Mouse (Mus musculus) mouse trophoblast stem cell (cell line): Measurements from ENCODE around the gene Slco3a1.
"Not testable (repeated sequence)": the region's sequence is repeated elsewhere in the genome, so short reads cannot be mapped to it uniquely, and the experiment has no call there.

Source experiments
- in situ Hi-C, 2 experiments: fragments of 300-500 bp; cut with MseI, MboI; formaldehyde crosslinking; loops; 2 replicates in 1 of 2; 3 replicates in 1 of 2; pipeline ENCODE4 v1.15.1; 2025

Slco3a1 gene

DNA sequence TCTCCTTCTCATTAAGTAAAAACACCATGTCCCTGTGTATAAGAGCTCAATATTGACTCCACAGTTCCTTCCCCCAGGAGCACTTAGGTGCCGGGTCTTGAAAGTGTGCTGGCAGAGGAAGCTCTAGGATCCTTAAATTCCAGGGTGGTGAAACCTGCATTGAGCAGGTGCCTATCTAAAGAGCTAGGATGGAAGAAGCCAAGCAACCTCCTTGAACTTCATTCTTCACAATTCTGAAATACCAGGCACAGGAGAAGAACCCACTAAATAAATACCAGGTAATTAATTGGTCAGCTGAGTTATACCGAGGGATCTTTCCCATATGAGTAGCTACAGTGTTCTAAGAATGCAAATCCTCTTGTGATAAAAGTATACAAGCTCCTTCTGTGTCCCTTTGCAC lies 117.9 kb downstream of the Slco3a1 start:
- in situ Hi-C loops: no loop called here

DNA sequence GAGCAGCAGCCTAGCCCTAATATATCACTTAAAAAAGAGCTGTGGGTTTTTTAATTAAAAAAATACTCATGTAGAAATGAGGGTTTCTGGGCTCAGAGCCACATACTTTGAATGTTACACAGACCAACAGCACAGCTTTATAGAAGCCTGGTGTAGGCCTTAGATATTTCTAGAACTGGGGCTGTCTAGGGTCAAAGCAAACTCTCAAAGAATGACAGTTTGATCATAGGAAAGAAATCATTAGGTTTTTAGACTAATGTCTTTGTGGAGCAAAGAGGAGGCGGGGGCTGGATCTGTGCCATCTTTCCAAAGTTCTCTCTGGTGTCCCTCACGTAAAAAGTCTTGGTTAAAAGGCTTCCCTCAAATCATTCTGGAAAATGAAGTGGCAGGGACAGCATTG lies 121.6 kb downstream of the Slco3a1 start:
- in situ Hi-C loops: no loop called here

DNA sequence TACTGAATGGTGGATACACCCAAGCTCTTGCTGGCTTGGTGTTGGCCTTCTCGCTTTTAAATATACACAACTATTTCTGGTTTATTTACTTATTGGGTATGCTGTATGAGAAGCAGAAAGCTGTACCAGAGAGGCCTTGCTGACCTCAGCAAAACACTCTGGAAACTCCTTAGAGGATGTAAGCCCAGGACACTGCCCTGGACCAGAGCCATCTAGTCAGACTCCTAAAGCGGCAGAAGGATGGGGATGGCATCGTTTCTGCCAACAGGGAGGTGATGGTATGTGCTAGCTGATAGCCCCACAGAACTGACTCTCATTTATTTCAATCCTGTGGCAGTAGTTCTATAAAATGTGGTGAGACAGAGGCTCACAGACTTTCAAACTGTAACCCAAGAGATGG lies 125.3 kb downstream of the Slco3a1 start:
- in situ Hi-C loops: no loop called here

- in situ Hi-C loops: no loop called here
Measured at GRCm38 (mm10) chr7:74427135-74427534, 127.4 kb downstream of the Slco3a1 start.

DNA sequence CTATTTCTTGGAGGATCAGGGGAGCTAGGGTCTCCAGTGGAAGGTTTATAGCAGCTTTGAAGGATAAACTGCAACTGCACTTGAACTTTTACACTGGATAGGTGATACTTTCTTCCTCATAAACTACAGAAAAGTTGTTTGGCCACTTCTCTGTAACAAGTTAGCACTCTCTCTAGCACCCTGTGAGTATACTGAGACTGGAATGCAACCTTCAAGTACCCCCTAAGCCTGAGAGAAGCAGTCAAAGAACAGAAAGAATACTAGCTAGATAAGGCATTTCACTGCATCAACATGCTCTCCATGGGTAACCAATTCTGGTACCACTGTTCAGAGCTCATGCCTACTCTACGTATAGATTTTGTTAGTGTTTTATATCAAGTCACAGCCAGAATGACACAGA lies 128.6 kb downstream of the Slco3a1 start:
- in situ Hi-C loops: no loop called here

- in situ Hi-C loops: no loop called here
Measured at GRCm38 (mm10) chr7:74423928-74424850, 130.4 kb downstream of the Slco3a1 start.

GRCm38 (mm10) chr7:74423316-74423715 lies 131.3 kb downstream of the Slco3a1 start:
- in situ Hi-C loops: no loop called here

DNA sequence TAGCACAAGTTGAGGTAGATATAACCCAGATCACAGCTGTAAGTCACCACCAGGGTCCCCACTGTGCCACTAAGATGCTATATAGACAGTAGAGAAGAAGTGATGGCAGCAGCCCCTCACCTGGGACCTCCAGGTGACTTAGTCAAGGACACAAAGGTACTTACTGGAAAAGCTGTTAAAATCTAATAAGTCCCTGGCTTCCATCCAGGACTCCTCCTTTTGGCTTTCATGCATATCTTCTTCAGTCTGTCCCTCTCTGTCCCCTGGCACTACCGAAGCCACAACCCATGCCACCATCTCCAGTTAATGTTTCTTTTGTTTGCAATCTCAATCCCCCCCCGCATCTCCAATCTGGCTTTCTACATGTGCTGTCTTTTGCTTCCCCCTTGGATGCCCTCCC lies 131.8 kb downstream of the Slco3a1 start:
- in situ Hi-C loops: no loop called here

GRCm38 (mm10) chr7:74422002-74422401 lies 132.6 kb downstream of the Slco3a1 start:
- in situ Hi-C loops: no loop called here

- in situ Hi-C loops: no loop called here
Measured at GRCm38 (mm10) chr7:74421591-74421990, 133.0 kb downstream of the Slco3a1 start.

DNA sequence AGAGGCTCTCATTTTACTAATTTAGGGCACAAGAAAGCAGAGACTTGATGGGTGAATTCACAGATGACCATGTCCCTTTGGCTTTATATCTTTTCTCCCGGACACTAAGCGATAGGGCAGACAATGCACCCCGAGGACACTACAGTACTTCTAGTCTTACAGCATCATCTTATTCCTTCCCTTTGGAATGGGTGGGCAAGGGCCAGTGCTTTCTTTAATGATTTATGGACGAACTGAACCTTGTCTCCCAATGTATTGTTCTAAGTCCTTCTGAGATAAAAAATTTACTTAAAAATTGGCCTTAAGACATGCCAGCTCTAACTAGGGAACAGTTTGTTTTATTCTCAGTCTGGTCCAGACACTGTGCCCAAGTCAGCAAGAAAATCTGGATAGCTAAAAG lies 134.9 kb downstream of the Slco3a1 start:
- in situ Hi-C loops: no loop called here

DNA sequence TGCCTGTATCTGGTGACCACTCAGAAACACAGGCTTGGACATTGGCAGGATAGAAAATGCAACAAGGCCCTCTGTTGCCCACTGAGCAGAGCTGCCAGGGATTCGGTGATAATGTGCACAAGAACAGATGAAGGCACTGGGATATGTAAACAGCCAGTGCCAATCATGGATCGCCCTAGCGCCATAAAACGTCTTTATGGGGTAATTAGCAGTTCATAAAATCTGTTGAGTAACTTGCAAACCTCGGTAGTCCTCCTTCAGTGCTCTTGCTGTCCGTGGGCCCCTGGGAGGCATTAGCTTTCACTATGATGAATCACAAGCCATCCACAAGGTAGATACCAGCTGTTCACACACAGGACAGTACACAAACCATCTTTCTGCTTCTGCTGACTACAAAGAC lies 137.6 kb downstream of the Slco3a1 start:
- in situ Hi-C loops: no loop called here

GRCm38 (mm10) chr7:74415241-74415640 lies 139.3 kb downstream of the Slco3a1 start:
- in situ Hi-C loops: no loop called here

DNA sequence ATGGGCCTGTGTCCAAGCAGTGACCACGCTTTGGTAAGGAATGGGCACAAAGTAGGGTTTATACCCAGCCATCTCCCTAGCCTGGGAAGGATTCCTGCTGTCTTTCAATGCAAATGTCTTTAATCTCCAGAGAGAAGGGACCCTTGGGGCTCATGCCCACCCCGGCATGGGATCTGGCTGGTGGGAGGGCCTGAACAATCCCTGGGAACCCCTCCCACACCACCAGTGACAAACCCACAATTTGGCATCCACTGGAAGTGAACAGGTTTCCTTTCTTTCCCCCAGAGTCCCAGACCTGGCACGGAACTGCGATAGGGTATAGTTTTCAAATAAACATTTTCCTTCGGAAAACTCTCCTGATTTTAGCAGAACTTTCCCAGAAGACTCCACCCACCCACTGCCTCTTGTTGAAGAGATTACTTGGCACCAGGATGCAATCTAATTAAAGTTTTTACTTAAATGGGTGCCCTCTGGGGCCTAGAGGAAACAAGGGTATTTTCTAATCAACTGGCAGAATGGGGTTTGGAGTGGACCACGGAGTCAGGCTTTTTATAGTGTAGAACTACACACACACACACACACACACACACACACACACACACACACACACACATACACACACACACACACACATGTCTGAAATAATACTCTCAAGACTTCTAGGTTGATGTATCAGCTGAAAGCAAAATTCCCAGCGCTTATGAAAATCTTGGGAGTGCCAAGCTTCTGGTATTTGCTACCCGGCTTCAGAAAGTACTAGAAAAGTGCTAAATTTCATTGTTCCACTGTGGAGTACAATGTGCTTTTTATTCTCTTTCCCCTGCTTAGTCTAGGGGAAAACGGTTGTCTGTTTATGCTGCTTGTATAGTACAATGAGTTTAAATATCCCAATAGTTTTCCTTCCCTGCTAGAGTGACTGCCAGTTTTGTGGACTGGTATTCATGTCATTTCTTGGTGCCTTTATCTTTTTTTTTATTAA lies 140.6 kb downstream of the Slco3a1 start:
- in situ Hi-C loops: no loop called here

DNA sequence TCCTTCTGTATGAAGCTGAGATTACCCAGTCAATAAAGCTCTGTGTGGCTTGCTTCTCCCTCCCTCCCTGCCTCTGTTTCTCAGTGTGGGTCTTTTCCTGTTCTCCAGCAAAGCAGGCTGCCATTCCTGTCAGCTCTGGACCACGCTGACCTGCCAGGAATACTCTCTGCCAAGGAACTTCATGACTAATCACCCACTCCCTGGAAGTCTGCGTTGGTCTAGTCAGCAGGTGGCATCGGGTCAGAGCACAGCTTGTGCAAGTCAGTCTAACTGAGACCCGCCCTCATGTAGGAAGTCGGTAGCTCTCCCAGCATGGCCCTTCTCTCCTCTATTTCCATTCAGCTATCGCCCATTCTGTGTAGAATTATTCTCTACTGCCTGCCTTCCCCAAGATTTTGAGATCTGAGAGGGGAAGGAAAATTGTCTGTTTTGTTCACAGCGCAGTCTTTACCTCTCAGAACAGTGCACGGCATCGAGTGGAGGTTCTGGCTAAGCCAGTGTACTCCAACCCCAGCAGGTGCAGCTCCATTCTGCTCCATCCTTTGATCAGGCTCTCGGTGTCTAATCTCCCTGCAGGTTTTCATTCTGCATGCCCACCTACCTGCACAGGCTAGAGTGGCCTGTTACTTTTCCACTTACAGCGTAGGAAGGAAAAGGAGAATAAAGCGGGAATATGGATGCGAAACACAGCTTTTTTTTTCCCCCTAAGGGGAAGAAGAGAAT lies 145.8 kb downstream of the Slco3a1 start:
- in situ Hi-C loops: no loop called here

DNA sequence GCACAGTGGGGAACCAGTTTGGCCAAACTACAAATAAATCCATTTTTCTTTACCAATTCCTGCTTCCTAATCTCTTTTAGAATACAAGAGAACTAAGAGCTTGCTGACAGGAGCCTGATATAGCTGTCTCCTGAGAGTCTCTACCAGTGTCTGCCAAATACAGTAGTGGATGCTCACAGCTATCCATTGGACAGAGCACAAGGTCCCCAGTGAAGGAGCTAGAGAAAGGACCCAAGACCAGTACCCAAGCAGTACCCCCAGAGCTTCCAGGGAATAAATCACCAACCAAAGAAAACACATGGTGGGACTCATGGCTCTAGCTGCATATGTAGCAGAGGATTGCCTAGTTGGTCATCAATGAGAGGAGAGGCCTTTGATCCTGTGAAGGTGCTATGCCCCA lies 146.7 kb downstream of the Slco3a1 start:
- in situ Hi-C loops: not testable (repeated sequence)

GRCm38 (mm10) chr7:74399729-74400128 lies 154.9 kb downstream of the Slco3a1 start:
- in situ Hi-C loops: no loop called here

GRCm38 (mm10) chr7:74399154-74399553 lies 155.4 kb downstream of the Slco3a1 start:
- in situ Hi-C loops: no loop called here

DNA sequence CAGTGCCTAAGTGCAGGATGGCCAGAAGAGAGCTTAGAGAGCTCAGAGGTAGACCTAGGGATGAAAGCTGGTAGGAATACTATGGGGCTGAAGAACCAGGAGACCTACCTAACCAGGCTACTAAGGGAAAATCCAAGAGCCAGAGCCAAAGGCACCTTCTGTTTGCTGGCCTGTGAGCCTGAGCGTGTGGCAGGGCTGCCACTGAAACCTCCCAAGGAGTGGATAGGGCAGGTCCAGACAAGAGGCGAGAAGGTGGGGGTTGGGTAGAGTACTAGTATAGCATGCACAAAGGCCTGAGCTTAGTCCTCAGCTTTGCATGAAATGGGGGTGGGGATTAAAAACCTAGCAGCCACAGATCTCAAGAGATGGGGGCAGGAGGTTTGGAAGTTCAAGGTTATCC lies 156.3 kb downstream of the Slco3a1 start:
- in situ Hi-C loops: no loop called here

GRCm38 (mm10) chr7:74391451-74391873 lies 163.1 kb downstream of the Slco3a1 start:
- in situ Hi-C loops: no loop called here

DNA sequence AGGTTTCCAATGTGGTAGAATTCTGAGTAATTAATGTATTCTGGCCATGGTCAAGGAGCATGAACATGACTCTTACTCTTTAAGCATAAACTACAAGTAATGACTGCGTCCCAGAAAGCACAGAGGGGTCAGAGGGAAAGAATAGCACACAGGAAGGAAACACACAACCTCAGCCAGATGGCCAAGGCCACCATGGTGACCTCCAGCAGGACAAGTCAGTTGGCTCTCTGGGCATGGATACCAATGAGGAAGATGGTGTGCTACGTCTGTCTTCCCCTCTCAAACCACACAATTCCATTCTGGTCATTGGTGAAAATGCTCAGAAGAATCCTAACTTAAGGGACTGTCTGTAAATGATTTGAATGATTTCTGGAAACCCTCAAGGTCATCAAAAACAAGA lies 165.0 kb downstream of the Slco3a1 start:
- in situ Hi-C loops: loop anchor here in 1 of 2 experiments (10.0 kb wide), 1 partner anchor 715 kb away; no protein-coding TSS in a partner anchor
